ENCODE assay signal across 11 mouse cellular contexts in genomic region chr5:23923481-23924165, GRCm38 (mm10).
DNase-seq lines count a peak whose midpoint lies in the region; ATAC-seq and TF ChIP-seq lines count a peak whose summit lies in the region.
"Had no signal": no experiment of that assay in that cellular context is flagged by ENCODE, and none has a peak within 500 bp of the region (broad histone marks: within the 10 kb centered on the region; RNA-seq: fewer than 3 reads in every experiment).

No protein-coding gene starts in this region.

- H3K27me3 ChIP-seq in midbrain, embryonic 16.5 days (ENCODE audit: control insufficient read depth, insufficient read depth, low read depth, low read length), result no peaks in the 10 kb centered on the region
- H3K27me3 ChIP-seq in midbrain, embryonic 14.5 days (ENCODE audit: control insufficient read depth, insufficient read depth, low read length), result no peaks in the 10 kb centered on the region
- no peaks in the 10 kb centered on the region for H3K27me3 ChIP-seq in liver, embryonic 14.5 days (ENCODE audit: control insufficient read depth, insufficient read depth, low read length)
- no peaks in the 10 kb centered on the region for H3K27me3 ChIP-seq in hindbrain, embryonic 10.5 days (ENCODE audit: insufficient read depth, poor library complexity, severe bottlenecking)
- no peaks in the 10 kb centered on the region for H3K27me3 ChIP-seq in forebrain, embryonic 15.5 days

- H3K4me1 ChIP-seq in midbrain, embryonic 16.5 days (ENCODE audit: control insufficient read depth, insufficient read depth, low read length), result peaks cover 4% of the 10 kb centered on the region; the same call in 1 of the 2 replicates
- H3K4me1 ChIP-seq in midbrain, embryonic 14.5 days (ENCODE audit: control insufficient read depth, insufficient read depth, low read length), result 0 out of 2 replicates have a peak, but pooled peaks cover 5% of the 10 kb centered on the region
- H3K4me1 ChIP-seq in liver, embryonic 14.5 days (replicated peaks; ENCODE audit: control insufficient read depth in 2 of 2, insufficient read depth in 2 of 2, low read length in 1 of 2), result peaks cover 41 to 48% of the 10 kb centered on the region in 2 experiments
- H3K4me1 ChIP-seq in hindbrain, embryonic 10.5 days (replicated peaks), result no peaks in the 10 kb centered on the region
- 0 out of 2 replicates have a peak, but pooled peaks cover 5% of the 10 kb centered on the region for H3K4me1 ChIP-seq in forebrain, embryonic 15.5 days

- WGBS in midbrain, embryonic 16.5 days, result 86% methylated on average over 12 of the region's 12 CpGs
- WGBS in midbrain, embryonic 14.5 days, result 80% methylated on average over 12 of the region's 12 CpGs
- WGBS in liver, embryonic 14.5 days (ENCODE audit: insufficient replicate concordance), result 32% methylated on average over 12 of the region's 12 CpGs
- 84% methylated on average over 12 of the region's 12 CpGs for WGBS in hindbrain, embryonic 10.5 days
- 86% methylated on average over 12 of the region's 12 CpGs for WGBS in forebrain, embryonic 15.5 days

- peak; percentile 96 for TF ChIP-seq EP300 in liver, embryonic 14.5 days (IDR thresholded peaks at IDR 0.05; ENCODE audit: low read depth)

- 0 out of 2 replicates have a peak, but pooled peaks have one; percentile 10 for TF ChIP-seq CTCF in liver, embryonic 14.5 days (IDR thresholded peaks at IDR 0.05; ENCODE audit: low read depth)

- no peak overlapping the region for H3K4me3 ChIP-seq in midbrain, embryonic 16.5 days (ENCODE audit: low read depth, low read length)
- H3K4me3 ChIP-seq in midbrain, embryonic 14.5 days (replicated peaks; ENCODE audit: low read depth, low read length), result no peak overlapping the region
- H3K4me3 ChIP-seq in liver, embryonic 14.5 days (ENCODE audit: insufficient read depth in 1 of 2, low read depth in 2 of 2, low read length in 2 of 2), result peak overlapping the region; percentile 25 to 54
- H3K4me3 ChIP-seq in hindbrain, embryonic 10.5 days, result no peak overlapping the region
- no peak overlapping the region for H3K4me3 ChIP-seq in forebrain, embryonic 15.5 days

- 0 out of 2 replicates have a peak overlapping the region, but pooled peaks have one; percentile 6 for H3K27ac ChIP-seq in midbrain, embryonic 16.5 days (ENCODE audit: low read length)
- H3K27ac ChIP-seq in midbrain, embryonic 14.5 days (replicated peaks; ENCODE audit: low read depth, low read length), result no peak overlapping the region
- peak overlapping the region; percentile 99 for H3K27ac ChIP-seq in liver, embryonic 14.5 days
- H3K27ac ChIP-seq in hindbrain, embryonic 10.5 days, result no peak overlapping the region
- no peak overlapping the region for H3K27ac ChIP-seq in forebrain, embryonic 15.5 days (replicated peaks)
- H3K27ac ChIP-seq: kidney, postnatal 0 days had no signal

- ATAC-seq in midbrain, embryonic 16.5 days, result no peak
- ATAC-seq in midbrain, embryonic 14.5 days (ENCODE audit: low FRiP score, low TSS enrichment), result no peak
- ATAC-seq in liver, embryonic 14.5 days (ENCODE audit: insufficient read depth), result peak; percentile 84
- no peak for ATAC-seq in forebrain, embryonic 15.5 days (replicated peaks)

- peak; percentile 11 for DNase-seq in embryo, embryonic 10 days (ENCODE audit: low spot score)
- no peak for DNase-seq in embryo, embryonic 11 days
- no peak for DNase-seq in midbrain, embryonic 14.5 days
- peak; percentile 88 to 92 (median 91) for DNase-seq in liver, embryonic 14.5 days (ENCODE audit: low read depth in 3 of 3, low spot score in 3 of 3)
- no peak for DNase-seq in T-cell, adult 2 months (ENCODE audit: low spot score)
- no peak for DNase-seq in hindbrain, embryonic 10.5 days (ENCODE audit: low spot score)
- DNase-seq: B cell, adult 2 months; cerebellum, adult 9-10 months had no signal

- H3K4me2 ChIP-seq in midbrain, embryonic 16.5 days (ENCODE audit: low read length), result no peak overlapping the region
- H3K4me2 ChIP-seq in midbrain, embryonic 14.5 days (ENCODE audit: low read length), result no peak overlapping the region
- H3K4me2 ChIP-seq in liver, embryonic 14.5 days (ENCODE audit: low read depth), result peak overlapping the region; percentile 64
- H3K4me2 ChIP-seq in forebrain, embryonic 15.5 days (replicated peaks), result no peak overlapping the region

- H3K9me3 ChIP-seq in midbrain, embryonic 16.5 days (replicated peaks; ENCODE audit: control insufficient read depth, low read length, poor library complexity, severe bottlenecking), result no peaks in the 10 kb centered on the region
- H3K9me3 ChIP-seq in midbrain, embryonic 14.5 days (ENCODE audit: control insufficient read depth, low read length), result no peaks in the 10 kb centered on the region
- H3K9me3 ChIP-seq in liver, embryonic 14.5 days (ENCODE audit: control insufficient read depth, low read length), result no peaks in the 10 kb centered on the region
- H3K9me3 ChIP-seq in hindbrain, embryonic 10.5 days, result no peaks in the 10 kb centered on the region
- H3K9me3 ChIP-seq in forebrain, embryonic 15.5 days, result no peaks in the 10 kb centered on the region

- H3K36me3 ChIP-seq in midbrain, embryonic 16.5 days (ENCODE audit: control insufficient read depth, insufficient read depth, low read length), result no peaks in the 10 kb centered on the region
- no peaks in the 10 kb centered on the region for H3K36me3 ChIP-seq in midbrain, embryonic 14.5 days (ENCODE audit: control insufficient read depth, insufficient read depth, low read length)
- no peaks in the 10 kb centered on the region; the same call in 1 of the 2 replicates for H3K36me3 ChIP-seq in liver, embryonic 14.5 days (replicated peaks; ENCODE audit: control insufficient read depth, insufficient read depth, low read depth)
- no peaks in the 10 kb centered on the region for H3K36me3 ChIP-seq in hindbrain, embryonic 10.5 days
- H3K36me3 ChIP-seq in forebrain, embryonic 15.5 days, result no peaks in the 10 kb centered on the region

- H3K9ac ChIP-seq in midbrain, embryonic 16.5 days (ENCODE audit: low read depth, low read length), result no peak overlapping the region
- no peak overlapping the region for H3K9ac ChIP-seq in midbrain, embryonic 14.5 days (replicated peaks; ENCODE audit: low read length)
- peak overlapping the region; percentile 87 for H3K9ac ChIP-seq in liver, embryonic 14.5 days (replicated peaks)
- no peak overlapping the region for H3K9ac ChIP-seq in forebrain, embryonic 15.5 days (replicated peaks)

Comparison
In these comparisons a context has a peak if more than half of its experiments do, and no peak if none do; other contexts are left out.
1. DNase-seq: peak in embryo, embryonic 10 days (single experiment) and liver, embryonic 14.5 days (3 of 3); none in embryo, embryonic 11 days (single experiment), midbrain, embryonic 14.5 days (single experiment), T-cell, adult 2 months (single experiment) and hindbrain, embryonic 10.5 days (single experiment).
2. H3K27ac ChIP-seq: peak in midbrain, embryonic 16.5 days (single experiment) and liver, embryonic 14.5 days (single experiment); none in midbrain, embryonic 14.5 days (single experiment), hindbrain, embryonic 10.5 days (single experiment) and forebrain, embryonic 15.5 days (single experiment).
3. H3K4me3 ChIP-seq: peak in liver, embryonic 14.5 days (2 of 2); none in midbrain, embryonic 16.5 days (single experiment), midbrain, embryonic 14.5 days (single experiment), hindbrain, embryonic 10.5 days (single experiment) and forebrain, embryonic 15.5 days (single experiment).